Mouse (Mus musculus) intestine, postnatal 0 days (tissue): ENCODE data around the gene Obscn. TPM values are rescaled to one million over a fixed set of nuclear protein-coding genes. Genes with fewer than 3 reads are reported as not detected.

Source experiments
- ATAC-seq: fragments of 200-750 bp; cut with Nextera tagmentation; 2 replicates; pipeline ENCODE4 v1.8.0; 2017; ENCODE audit warnings: mild to moderate bottlenecking, moderate TSS enrichment, moderate library complexity
- H3K27ac ChIP-seq: fragments of 300-500 bp; sonication (generic); 2 replicates; pipeline ENCODE4 v1.5.1; 2014; ENCODE audit warnings: mild to moderate bottlenecking, low read depth, low read length, moderate library complexity
- H3K27me3 ChIP-seq: fragments of 300-500 bp; sonication (generic); replicated peaks from 2 replicates; pipeline ENCODE4 v1.6.1; 2014; ENCODE audit warnings: low read length, mixed read lengths; ENCODE audit not compliant: control insufficient read depth, insufficient read depth
- H3K36me3 ChIP-seq: fragments of 300-500 bp; sonication (generic); 2 replicates; pipeline ENCODE4 v1.6.1; 2014; ENCODE audit warnings: mild to moderate bottlenecking, moderate library complexity; ENCODE audit not compliant: control insufficient read depth, insufficient read depth
- H3K4me1 ChIP-seq: fragments of 300-500 bp; sonication (generic); replicated peaks from 2 replicates; pipeline ENCODE4 v1.6.1; 2014; ENCODE audit warnings: antibody characterized with exemption, low read length, mixed read lengths; ENCODE audit not compliant: control insufficient read depth, insufficient read depth
- H3K4me2 ChIP-seq: fragments of 300-500 bp; sonication (generic); replicated peaks from 2 replicates; pipeline ENCODE4 v1.6.1; 2014; ENCODE audit warnings: low read depth, mild to moderate bottlenecking, moderate library complexity
- H3K4me3 ChIP-seq: fragments of 300-500 bp; sonication (generic); 2 replicates; pipeline ENCODE4 v1.5.1; 2014; ENCODE audit warnings: low read depth, low read length
- H3K9ac ChIP-seq: fragments of 300-500 bp; sonication (generic); 2 replicates; pipeline ENCODE4 v1.6.1; 2014; ENCODE audit warnings: mild to moderate bottlenecking, low read depth, low read length
- H3K9me3 ChIP-seq: fragments of 300-500 bp; sonication (generic); 2 replicates; pipeline ENCODE4 v1.6.1; 2016; ENCODE audit warnings: mixed run types; ENCODE audit not compliant: control insufficient read depth
- CTCF ChIP-seq: sonication (generic); IDR thresholded peaks from 2 replicates; pipeline ENCODE4 v1.5.1; 2016; ENCODE audit warnings: low read depth, mild to moderate bottlenecking, control low read depth, antibody characterized with exemption, moderate library complexity
- WGBS: fragments of 180-500 bp; shearing (Covaris S2); extraction: QIAGEN DNeasy Blood & Tissue Kit; methylation state at CpG from one replicate; pipeline ENCODE4 v1.1.7; 2014; 5-methylcytosine and 5-hydroxymethylcytosine counted together
- polyA plus RNA-seq: library from polyadenylated mRNA; unstranded; fragments of >200 nt; fragmentation: Nextera tagmentation; extraction: Ambion mirVana; gene quantifications from 2 replicates; pipeline ENCODE4 v1.2.1, GENCODE M21; 2015

The Obscn gene
- polyA plus RNA-seq, 1 experiment from 2014 or later = 0.23 TPM

DNA sequence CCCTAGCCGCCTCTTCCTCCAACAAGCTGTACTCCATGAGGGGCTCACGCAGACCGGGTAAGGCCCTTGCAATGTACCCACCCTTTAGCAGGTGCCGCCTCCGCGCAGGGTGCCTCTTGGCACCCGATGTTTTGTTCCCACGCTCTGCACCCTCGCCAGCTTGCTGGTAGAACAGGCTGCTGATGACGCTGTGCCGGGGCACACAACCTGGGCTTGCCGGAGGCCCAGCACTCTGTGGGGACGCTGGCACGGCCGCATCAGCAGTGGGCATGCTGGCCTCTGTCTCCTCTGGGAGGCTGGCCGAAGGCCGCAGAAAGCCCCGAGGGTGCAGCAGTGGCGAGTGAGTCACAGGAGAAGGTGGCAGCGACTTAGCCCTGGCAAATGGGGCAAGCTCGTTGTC, 135.6 kb downstream of the Obscn start:
- Histone ChIP-seq H3K9me3 (no peaks in the 10 kb centered on the region), H3K4me2 (no peak overlapping the region), H3K9ac (no peak overlapping the region), H3K36me3 (no peaks in the 10 kb centered on the region), H3K4me3 (no peak overlapping the region), H3K4me1 (no peaks in the 10 kb centered on the region), H3K27me3 (no peaks in the 10 kb centered on the region), H3K27ac (no peak overlapping the region)
- WGBS = 91% methylated on average over 21 of the region's 21 CpGs
- no peak for ATAC-seq
- no peak for TF ChIP-seq CTCF

DNA sequence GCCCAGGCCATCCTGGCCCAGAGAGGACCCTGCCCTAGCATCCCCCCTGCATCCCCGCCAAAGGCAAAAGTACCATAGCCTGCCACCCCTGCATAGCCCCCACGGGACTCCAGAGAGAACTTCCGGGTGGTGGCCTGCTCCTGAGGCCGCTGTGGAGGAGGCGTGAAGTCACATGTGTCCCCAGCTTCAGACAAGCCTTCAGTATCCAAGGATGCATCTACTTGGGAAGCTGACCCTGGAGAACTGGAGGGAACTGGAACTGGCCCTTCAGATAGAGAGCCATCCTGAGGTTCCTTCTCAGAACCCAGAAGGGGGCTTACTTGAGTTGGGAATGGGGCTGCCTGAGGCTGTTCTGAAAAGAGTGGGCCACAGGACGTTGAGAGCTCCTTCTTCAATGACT, 136.4 kb downstream of the Obscn start:
- Histone ChIP-seq H3K4me1 (no peaks in the 10 kb centered on the region), H3K27me3 (0 out of 2 replicates have a peak, but pooled peaks cover under 1% of the 10 kb centered on the region), H3K27ac (no peak overlapping the region), H3K9me3 (no peaks in the 10 kb centered on the region), H3K4me3 (no peak overlapping the region), H3K9ac (no peak overlapping the region), H3K36me3 (no peaks in the 10 kb centered on the region), H3K4me2 (no peak overlapping the region)
- no peak for ATAC-seq
- TF ChIP-seq CTCF = no peak
- 76% methylated on average over 6 of the region's 6 CpGs for WGBS

DNA sequence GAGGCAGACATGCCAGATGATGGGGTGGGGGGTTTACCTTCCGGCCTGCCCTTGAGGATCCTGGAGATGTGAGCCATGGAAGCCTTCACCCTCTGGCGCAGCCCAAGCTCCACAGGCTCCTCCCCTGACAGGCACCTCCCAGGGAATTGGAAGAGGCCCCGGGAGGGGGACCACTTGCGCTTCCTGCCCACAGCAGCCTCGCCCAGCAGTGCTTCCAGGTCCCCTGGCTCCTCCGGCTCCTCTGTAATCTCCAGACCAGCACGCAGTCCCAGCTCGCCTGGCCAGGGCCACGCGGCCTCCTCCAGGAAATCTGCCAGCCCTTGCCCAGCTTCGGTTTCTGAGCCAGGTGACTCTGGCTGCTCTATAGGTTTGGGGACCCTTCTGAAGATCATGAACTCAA, 137.0 kb downstream of the Obscn start:
- H3K27me3 ChIP-seq = peaks cover 3% of the 10 kb centered on the region; the same call in 1 of the 2 replicates
- no peak for ATAC-seq
- TF ChIP-seq CTCF = no peak
- H3K36me3 ChIP-seq = no peaks in the 10 kb centered on the region
- no peak overlapping the region for H3K27ac ChIP-seq
- no peak overlapping the region; the same call in 1 of the 2 replicates for H3K4me2 ChIP-seq
- WGBS = 25% methylated on average over 11 of the region's 11 CpGs
- H3K4me1 ChIP-seq = no peaks in the 10 kb centered on the region
- no peak overlapping the region for H3K9ac ChIP-seq
- H3K9me3 ChIP-seq = no peaks in the 10 kb centered on the region
- no peak overlapping the region for H3K4me3 ChIP-seq

DNA sequence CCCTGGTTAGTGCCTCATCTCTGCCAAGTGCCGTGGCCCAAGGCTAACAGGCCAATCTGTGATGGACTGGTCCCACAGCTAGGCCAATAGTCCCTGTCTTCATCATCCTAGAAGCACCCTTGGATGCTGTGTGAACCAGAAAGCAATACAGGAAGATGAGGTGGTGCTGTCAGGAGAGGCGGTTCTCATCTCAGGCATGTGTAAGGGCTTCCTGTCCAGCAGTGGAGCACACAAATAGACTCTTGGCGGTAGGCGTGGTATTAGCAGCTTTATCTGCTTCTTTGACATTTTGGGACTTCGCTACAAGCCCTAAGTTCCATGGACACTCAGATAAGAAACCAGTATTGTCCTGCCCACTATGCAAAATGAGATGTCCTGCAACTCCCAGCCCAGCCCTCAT, 138.7 kb downstream of the Obscn start:
- no peak for TF ChIP-seq CTCF
- H3K4me2 ChIP-seq = no peak overlapping the region
- no peaks in the 10 kb centered on the region for H3K36me3 ChIP-seq
- H3K9me3 ChIP-seq = no peaks in the 10 kb centered on the region
- ATAC-seq = no peak
- H3K4me3 ChIP-seq = no peak overlapping the region
- peaks cover 3% of the 10 kb centered on the region; the same call in 1 of the 2 replicates for H3K27me3 ChIP-seq
- H3K4me1 ChIP-seq = no peaks in the 10 kb centered on the region
- no peak overlapping the region for H3K9ac ChIP-seq
- H3K27ac ChIP-seq = no peak overlapping the region
- WGBS = 80% methylated on average over 5 of the region's 5 CpGs

DNA sequence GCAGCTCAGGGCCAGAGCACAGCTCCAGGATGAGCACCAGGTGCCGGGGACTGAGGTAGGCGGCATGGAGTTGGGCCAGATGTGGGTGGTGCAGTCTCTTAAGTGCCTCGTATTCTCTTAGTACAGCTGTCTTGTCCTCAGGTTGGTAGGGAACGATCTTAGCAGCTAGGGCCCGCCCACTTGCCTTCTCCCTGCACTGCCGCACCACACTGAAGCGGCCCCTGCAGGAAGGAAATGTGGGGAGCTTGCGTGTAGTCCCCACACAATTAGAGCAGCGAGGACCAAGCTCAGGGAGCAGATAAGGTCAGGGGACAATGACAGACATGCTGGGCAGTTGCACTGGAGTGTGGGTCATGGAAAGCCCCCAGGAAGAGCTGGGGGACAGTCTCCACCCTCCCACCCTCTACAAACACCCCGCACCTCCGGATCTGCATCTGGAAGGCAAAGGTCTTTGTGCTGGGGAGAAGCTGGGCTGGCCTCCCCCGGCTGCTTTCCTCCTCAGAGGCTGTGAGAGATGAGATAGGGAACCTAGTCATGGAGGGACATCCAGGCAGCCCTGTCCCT, 140.3 kb downstream of the Obscn start:
- H3K27ac ChIP-seq = no peak overlapping the region
- no peak overlapping the region for H3K4me2 ChIP-seq
- H3K36me3 ChIP-seq = no peaks in the 10 kb centered on the region
- H3K4me1 ChIP-seq = no peaks in the 10 kb centered on the region
- H3K9me3 ChIP-seq = no peaks in the 10 kb centered on the region
- WGBS = 56% methylated on average over 12 of the region's 12 CpGs
- no peak overlapping the region for H3K4me3 ChIP-seq
- H3K27me3 ChIP-seq = peaks cover 3% of the 10 kb centered on the region; the same call in 1 of the 2 replicates
- no peak overlapping the region for H3K9ac ChIP-seq
- peak; percentile 32; the same call in 1 of the 2 replicates for TF ChIP-seq CTCF
- ATAC-seq = no peak

DNA sequence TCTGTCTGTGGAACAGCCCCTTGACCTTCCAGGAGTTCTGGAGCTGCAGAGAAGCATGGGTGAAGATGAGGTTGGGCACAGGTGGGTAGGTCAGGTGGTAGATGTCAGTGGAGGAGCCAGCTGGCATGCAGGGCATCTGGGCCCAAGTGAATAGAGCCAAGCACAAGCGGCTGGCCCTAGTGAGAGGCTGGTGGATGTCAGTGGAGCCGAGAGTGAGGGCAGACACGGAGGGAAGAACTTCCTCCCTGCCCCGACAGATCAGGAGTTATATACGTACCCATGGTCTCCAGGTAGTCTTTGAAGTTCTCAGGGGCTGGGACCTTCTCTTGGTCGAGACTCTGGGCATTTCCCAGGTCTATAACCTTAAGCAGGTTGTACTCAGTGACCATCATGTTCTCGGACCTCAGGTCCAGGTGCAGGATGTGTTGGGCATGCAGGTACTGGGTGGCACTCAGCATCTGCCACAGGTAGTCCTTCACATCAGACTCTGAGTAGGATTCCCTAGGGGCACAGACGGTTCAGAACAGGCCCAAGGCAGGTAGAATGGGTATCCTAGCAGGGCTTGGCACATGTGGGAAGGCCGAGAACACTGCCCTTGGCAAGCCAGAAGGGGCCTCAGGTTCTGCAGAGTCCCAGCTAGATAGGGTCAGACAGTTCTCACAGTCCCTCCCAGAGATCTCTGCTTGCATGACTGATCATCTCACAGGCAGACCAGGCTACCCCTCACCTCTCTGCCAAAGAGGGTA, 141.0 kb downstream of the Obscn start:
- H3K27me3 ChIP-seq = peaks cover 3% of the 10 kb centered on the region; the same call in 1 of the 2 replicates
- 89% methylated on average over 9 of the region's 9 CpGs for WGBS
- H3K4me3 ChIP-seq = no peak overlapping the region
- H3K9ac ChIP-seq = no peak overlapping the region
- H3K36me3 ChIP-seq = peaks cover 5% of the 10 kb centered on the region
- H3K27ac ChIP-seq = no peak overlapping the region
- no peaks in the 10 kb centered on the region for H3K9me3 ChIP-seq
- H3K4me1 ChIP-seq = no peaks in the 10 kb centered on the region
- TF ChIP-seq CTCF = no peak
- peak overlapping the region; percentile 68 for H3K4me2 ChIP-seq
- no peak for ATAC-seq
